Mouse (Mus musculus): ENCODE measurements around the gene Txndc2. TPM values are rescaled to one million over a fixed set of nuclear protein-coding genes. Genes with fewer than 3 reads are reported as not detected.
A peak's percentile ranks its signal among the peaks of the same experiment; 100 is the strongest.
"Not testable (repeated sequence)": the region's sequence is repeated elsewhere in the genome, so short reads cannot be mapped to it uniquely, and the experiment has no call there.

Gene Txndc2
- total RNA-seq, 2 experiments from 2014 or later = not detected

GRCm38 (mm10) chr17:65655608-65656007 lies 13.6 kb upstream of the Txndc2 start:
- DNase-seq = no peak

- no peak for DNase-seq
These were observed 8.6 kb upstream of the Txndc2 start for GRCm38 (mm10) chr17:65650598-65650997.

- no peak for DNase-seq
These were observed 7.2 kb upstream of the Txndc2 start for GRCm38 (mm10) chr17:65649175-65649493.

GRCm38 (mm10) chr17:65648371-65649174 lies 6.6 kb upstream of the Txndc2 start:
- no peak for DNase-seq

GRCm38 (mm10) chr17:65647961-65648360 lies 6.0 kb upstream of the Txndc2 start:
- DNase-seq = no peak

- DNase-seq = no peak
These were observed 5.3 kb upstream of the Txndc2 start for GRCm38 (mm10) chr17:65647226-65647625.

GRCm38 (mm10) chr17:65643579-65643978 lies 1.6 kb upstream of the Txndc2 start:
- DNase-seq = no peak

- peak; percentile 30 to 62 for DNase-seq
These were observed 1.1 kb upstream of the Txndc2 start for GRCm38 (mm10) chr17:65643051-65643521.

- DNase-seq = no peak
These were observed 617 bp upstream of the Txndc2 start for GRCm38 (mm10) chr17:65642578-65642991.

GRCm38 (mm10) chr17:65639144-65639543 lies 2.8 kb downstream of the Txndc2 start:
- DNase-seq = no peak

- peak in 1 of 2 experiments; percentile 15 for DNase-seq
These were observed 6.1 kb downstream of the Txndc2 start for GRCm38 (mm10) chr17:65635715-65636360.

- DNase-seq = no peak
These were observed 12.0 kb downstream of the Txndc2 start for GRCm38 (mm10) chr17:65629943-65630342.

- DNase-seq = not testable (repeated sequence)
These were observed 13.0 kb downstream of the Txndc2 start for GRCm38 (mm10) chr17:65628823-65629532.

- no peak for DNase-seq
These were observed 15.7 kb downstream of the Txndc2 start for GRCm38 (mm10) chr17:65626301-65626700.

- DNase-seq = no peak
These were observed 16.4 kb downstream of the Txndc2 start for GRCm38 (mm10) chr17:65625563-65625962.

GRCm38 (mm10) chr17:65623130-65623529 lies 18.8 kb downstream of the Txndc2 start:
- DNase-seq = no peak

- no peak for DNase-seq
These were observed 23.5 kb downstream of the Txndc2 start for GRCm38 (mm10) chr17:65618431-65618830.

GRCm38 (mm10) chr17:65615678-65616077 lies 26.3 kb downstream of the Txndc2 start:
- no peak for DNase-seq

GRCm38 (mm10) chr17:65614431-65614830 lies 27.5 kb downstream of the Txndc2 start:
- DNase-seq = no peak

- DNase-seq = peak; percentile 97 to 98
These were observed 28.2 kb downstream of the Txndc2 start, which contains the start of gene Vapa for GRCm38 (mm10) chr17:65613463-65614412. TSS of gene Vapa (minus strand) at chr17:65613555.

GRCm38 (mm10) chr17:65613142-65613462 lies 28.9 kb downstream of the Txndc2 start:
- no peak for DNase-seq
